Mouse (Mus musculus) heart, adult 2 months (tissue): ENCODE data around the gene Smok3b. TPM values are rescaled to one million over a fixed set of nuclear protein-coding genes. Genes with fewer than 3 reads are reported as not detected.

Source experiments
- DNase-seq, 2 experiments: peaks; one replicate each; pipeline ENCODE4 v3.0.0; 2021
- H3K27ac ChIP-seq: fragments of 200-600 bp; 2 replicates; pipeline ENCODE4 v1.8.1; 2022
- H3K27me3 ChIP-seq: fragments of 200-500 bp; 2 replicates; pipeline ENCODE4 v1.6.1; 2012; ENCODE audit warnings: mild to moderate bottlenecking, low read length, inconsistent platforms, mixed read lengths; ENCODE audit not compliant: control insufficient read depth, insufficient read depth
- H3K36me3 ChIP-seq: fragments of 200-500 bp; 2 replicates; pipeline ENCODE4 v1.6.1; 2012; ENCODE audit warnings: low read length, inconsistent platforms; ENCODE audit not compliant: control insufficient read depth, insufficient read depth
- H3K4me1 ChIP-seq: fragments of 200-500 bp; 2 replicates; pipeline ENCODE4 v1.6.1; 2011; ENCODE audit warnings: low read length; ENCODE audit not compliant: control insufficient read depth, insufficient read depth
- H3K4me3 ChIP-seq: fragments of 200-600 bp; 2 replicates; pipeline ENCODE4 v1.8.1; 2022
- H3K79me2 ChIP-seq: fragments of 200-500 bp; replicated peaks from 2 replicates; pipeline ENCODE4 v1.6.1; 2012; ENCODE audit warnings: mild to moderate bottlenecking, inconsistent platforms, low read length, moderate library complexity, mixed read lengths; ENCODE audit not compliant: control insufficient read depth, insufficient read depth
- H3K9ac ChIP-seq: fragments of 200-500 bp; 2 replicates; pipeline ENCODE4 v1.6.1; 2012; ENCODE audit warnings: low read depth, mild to moderate bottlenecking, control low read depth, inconsistent platforms, low read length, mixed read lengths
- CTCF ChIP-seq: fragments of 200-600 bp; IDR thresholded peaks from 2 replicates; pipeline ENCODE4 v1.8.1; 2022; ENCODE audit warnings: antibody characterized with exemption, mild to moderate bottlenecking, moderate library complexity
- EP300 ChIP-seq: fragments of 200-500 bp; IDR thresholded peaks from 2 replicates; pipeline ENCODE4 v1.6.1; 2011; ENCODE audit warnings: low read depth, low read length, control low read depth; ENCODE audit not compliant: insufficient read depth
- POLR2A ChIP-seq: fragments of 200-500 bp; IDR thresholded peaks from 2 replicates; pipeline ENCODE4 v1.6.1; 2011; ENCODE audit warnings: mild to moderate bottlenecking, low read depth, low read length, control low read depth; ENCODE audit not compliant: insufficient read depth
- WGBS: fragments of 180-500 bp; shearing (Covaris S2); methylation state at CpG from one replicate; pipeline ENCODE4 v1.1.7; 2018; 5-methylcytosine and 5-hydroxymethylcytosine counted together
- intact Hi-C: fragments of 180-260 bp; cut with DNase I; formaldehyde crosslinking; loops from one replicate; pipeline ENCODE4 v1.15.1; 2025
- polyA plus RNA-seq: library from polyadenylated mRNA; depleted of rRNA; stranded (reverse); fragments of >200 nt; gene quantifications from 2 replicates; pipeline ENCODE4 v1.2.3, GENCODE M21; 2012
- total RNA-seq, 2 experiments: library from RNA; stranded (reverse); gene quantifications; 2 replicates each; pipeline ENCODE4 v1.2.3; 2021

Gene Smok3b
- total and polyA plus RNA-seq, 3 experiments = not detected

GRCm38 (mm10) chr5:138086842-138087241 lies 65.6 kb downstream of the Smok3b start:
- Histone ChIP-seq H3K79me2 (peaks cover 4% of the 10 kb centered on the region), H3K27me3 (no peaks in the 10 kb centered on the region), H3K9ac (no peak overlapping the region), H3K36me3 (peaks cover 14% of the 10 kb centered on the region), H3K4me1 (peaks cover 5% of the 10 kb centered on the region), H3K4me3 (no peak overlapping the region), H3K27ac (no peak overlapping the region)
- DNase-seq = no peak
- no peak for TF ChIP-seq POLR2A
- TF ChIP-seq CTCF = no peak
- TF ChIP-seq EP300 = no peak
- WGBS = 60% methylated on average over 3 of the region's 3 CpGs
- intact Hi-C loops = loop anchor here (2.0 kb wide), 1 partner anchor 68 kb away; the partner anchor contains the start of gene Zfp113

- H3K27me3 ChIP-seq = no peaks in the 10 kb centered on the region
- TF ChIP-seq EP300 (no peak), CTCF (no peak), POLR2A (no peak)
- no peak overlapping the region for H3K9ac ChIP-seq
- intact Hi-C loops = no loop called here
- peaks cover 4% of the 10 kb centered on the region for H3K79me2 ChIP-seq
- 60% methylated on average over 3 of the region's 3 CpGs for WGBS
- H3K36me3 ChIP-seq = peaks cover 14% of the 10 kb centered on the region
- no peak overlapping the region for H3K27ac ChIP-seq
- no peak overlapping the region for H3K4me3 ChIP-seq
- peaks cover 5% of the 10 kb centered on the region for H3K4me1 ChIP-seq
- DNase-seq = no peak
Observed at GRCm38 (mm10) chr5:138088366-138088765, 67.1 kb downstream of the Smok3b start.

GRCm38 (mm10) chr5:138089108-138089551 lies 67.9 kb downstream of the Smok3b start:
- TF ChIP-seq CTCF (no peak), POLR2A (no peak), EP300 (no peak)
- H3K36me3 ChIP-seq = peaks cover 14% of the 10 kb centered on the region
- DNase-seq = no peak
- H3K4me3 ChIP-seq = no peak overlapping the region
- 84% methylated on average over 6 of the region's 6 CpGs for WGBS
- H3K27me3 ChIP-seq = no peaks in the 10 kb centered on the region
- H3K79me2 ChIP-seq = peaks cover 4% of the 10 kb centered on the region
- peaks cover 5% of the 10 kb centered on the region for H3K4me1 ChIP-seq
- H3K9ac ChIP-seq = no peak overlapping the region
- H3K27ac ChIP-seq = no peak overlapping the region
- intact Hi-C loops = no loop called here

- Histone ChIP-seq H3K36me3 (peaks cover 14% of the 10 kb centered on the region), H3K27me3 (no peaks in the 10 kb centered on the region), H3K4me1 (peaks cover 4% of the 10 kb centered on the region), H3K79me2 (peaks cover 7% of the 10 kb centered on the region), H3K27ac (no peak overlapping the region), H3K9ac (no peak overlapping the region), H3K4me3 (no peak overlapping the region)
- WGBS = 63% methylated on average over 3 of the region's 3 CpGs
- no peak for TF ChIP-seq EP300
- peak; percentile 63 for TF ChIP-seq CTCF
- no peak for DNase-seq
- intact Hi-C loops = no loop called here
Observed at GRCm38 (mm10) chr5:138090271-138090670, 69.0 kb downstream of the Smok3b start.

- H3K79me2 ChIP-seq = peaks cover 7% of the 10 kb centered on the region
- H3K36me3 ChIP-seq = peaks cover 14% of the 10 kb centered on the region
- no peaks in the 10 kb centered on the region for H3K27me3 ChIP-seq
- H3K4me3 ChIP-seq = no peak overlapping the region
- 94% methylated on average over 5 of the region's 5 CpGs for WGBS
- H3K9ac ChIP-seq = no peak overlapping the region
- intact Hi-C loops = no loop called here
- DNase-seq = no peak
- H3K4me1 ChIP-seq = peaks cover 2% of the 10 kb centered on the region
- no peak overlapping the region for H3K27ac ChIP-seq
- TF ChIP-seq EP300 (no peak), POLR2A (no peak), CTCF (no peak)
Observed at GRCm38 (mm10) chr5:138090737-138091136, 69.5 kb downstream of the Smok3b start.

GRCm38 (mm10) chr5:138092771-138093170 lies 71.5 kb downstream of the Smok3b start:
- H3K4me3 ChIP-seq = no peak overlapping the region
- H3K27ac ChIP-seq = no peak overlapping the region
- peaks cover 6% of the 10 kb centered on the region for H3K79me2 ChIP-seq
- intact Hi-C loops = no loop called here
- TF ChIP-seq CTCF (no peak), EP300 (no peak), POLR2A (no peak)
- no peak for DNase-seq
- WGBS = 86% methylated on average over 4 of the region's 4 CpGs
- H3K4me1 ChIP-seq = peaks cover 1% of the 10 kb centered on the region; the same call in 1 of the 2 replicates
- peaks cover 2% of the 10 kb centered on the region; the same call in 1 of the 2 replicates for H3K36me3 ChIP-seq
- H3K27me3 ChIP-seq = no peaks in the 10 kb centered on the region
- H3K9ac ChIP-seq = no peak overlapping the region
